Mouse (Mus musculus) midbrain, embryonic 11.5 days (tissue): ENCODE data around the gene Sp1. TPM values are rescaled to one million over a fixed set of nuclear protein-coding genes. Genes with fewer than 3 reads are reported as not detected.
A peak's percentile ranks its signal among the peaks of the same experiment; 100 is the strongest.

ENCODE experiments used
- ATAC-seq: fragments of 200-750 bp; cut with Nextera tagmentation; 2 replicates; pipeline ENCODE4 v1.8.0; 2017; ENCODE audit warnings: moderate TSS enrichment, moderate library complexity; ENCODE audit not compliant: low FRiP score
- DNase-seq: peaks from one replicate; pipeline ENCODE4 v3.0.0; 2015; ENCODE audit warnings: low spot score; ENCODE audit errors: missing footprints
- H3K27ac ChIP-seq: fragments of 300-500 bp; sonication (generic); 2 replicates; pipeline ENCODE4 v1.5.1; 2014; ENCODE audit warnings: low read depth, low read length
- H3K27me3 ChIP-seq: fragments of 300-500 bp; sonication (generic); 2 replicates; pipeline ENCODE4 v1.6.1; 2014; ENCODE audit warnings: mild to moderate bottlenecking, low read length, moderate library complexity, mixed read lengths; ENCODE audit not compliant: control insufficient read depth, insufficient read depth
- H3K36me3 ChIP-seq: fragments of 300-500 bp; sonication (generic); 2 replicates; pipeline ENCODE4 v1.6.1; 2014; ENCODE audit warnings: mild to moderate bottlenecking, low read length, moderate library complexity, mixed read lengths; ENCODE audit not compliant: control insufficient read depth, insufficient read depth
- H3K4me1 ChIP-seq: fragments of 300-500 bp; sonication (generic); 2 replicates; pipeline ENCODE4 v1.6.1; 2014; ENCODE audit warnings: low read length; ENCODE audit not compliant: control insufficient read depth, insufficient read depth
- H3K4me2 ChIP-seq: fragments of 300-500 bp; sonication (generic); 2 replicates; pipeline ENCODE4 v1.6.1; 2014; ENCODE audit warnings: mild to moderate bottlenecking, moderate library complexity
- H3K4me3 ChIP-seq: fragments of 300-500 bp; sonication (generic); 2 replicates; pipeline ENCODE4 v1.5.1; 2014; ENCODE audit warnings: low read depth, low read length
- H3K9ac ChIP-seq: fragments of 300-500 bp; sonication (generic); 2 replicates; pipeline ENCODE4 v1.6.1; 2014; ENCODE audit warnings: low read length
- H3K9me3 ChIP-seq: fragments of 300-500 bp; sonication (generic); 2 replicates; pipeline ENCODE4 v1.6.1; 2016; ENCODE audit warnings: low read length; ENCODE audit not compliant: control insufficient read depth
- WGBS: fragments of 180-500 bp; shearing (Covaris S2); extraction: QIAGEN DNeasy Blood & Tissue Kit; methylation state at CpG from one replicate; pipeline ENCODE4 v1.1.7; 2014; 5-methylcytosine and 5-hydroxymethylcytosine counted together
- polyA plus RNA-seq: library from polyadenylated mRNA; unstranded; fragments of >200 nt; fragmentation: Nextera tagmentation; extraction: Ambion mirVana; gene quantifications from 2 replicates; pipeline ENCODE4 v1.2.1, GENCODE M21; 2014

Sp1 gene
- polyA plus RNA-seq, 1 experiment from 2014 or later, result 11.2 TPM

GRCm38 (mm10) chr15:102459847-102460246 lies 53.9 kb downstream of the Sp1 start:
- Histone ChIP-seq H3K4me2 (peak overlapping the region; percentile 52), H3K27ac (no peak overlapping the region), H3K36me3 (no peaks in the 10 kb centered on the region), H3K9ac (no peak overlapping the region), H3K4me1 (peaks cover 6% of the 10 kb centered on the region; the same call in 1 of the 2 replicates), H3K4me3 (no peak overlapping the region), H3K9me3 (no peaks in the 10 kb centered on the region), H3K27me3 (no peaks in the 10 kb centered on the region)
- DNase-seq (no peak), ATAC-seq (no peak)
- 73% methylated on average over 5 of the region's 5 CpGs for WGBS

- WGBS, result 80% methylated on average over 12 of the region's 12 CpGs
- H3K4me1 ChIP-seq, result peaks cover 6% of the 10 kb centered on the region; the same call in 1 of the 2 replicates
- no peaks in the 10 kb centered on the region for H3K27me3 ChIP-seq
- H3K9me3 ChIP-seq, result no peaks in the 10 kb centered on the region
- no peak overlapping the region for H3K4me3 ChIP-seq
- no peak overlapping the region for H3K27ac ChIP-seq
- DNase-seq, result no peak
- no peak overlapping the region for H3K9ac ChIP-seq
- ATAC-seq, result no peak
- no peak overlapping the region for H3K4me2 ChIP-seq
- no peaks in the 10 kb centered on the region for H3K36me3 ChIP-seq
Measured at GRCm38 (mm10) chr15:102460409-102460808, 54.5 kb downstream of the Sp1 start.

GRCm38 (mm10) chr15:102460971-102461370 lies 55.0 kb downstream of the Sp1 start:
- 79% methylated on average over 4 of the region's 4 CpGs for WGBS
- no peak for ATAC-seq
- Histone ChIP-seq H3K4me3 (no peak overlapping the region), H3K27me3 (no peaks in the 10 kb centered on the region), H3K9ac (no peak overlapping the region), H3K4me2 (no peak overlapping the region), H3K27ac (no peak overlapping the region), H3K36me3 (no peaks in the 10 kb centered on the region), H3K4me1 (peaks cover 6% of the 10 kb centered on the region; the same call in 1 of the 2 replicates), H3K9me3 (no peaks in the 10 kb centered on the region)
- DNase-seq, result no peak

GRCm38 (mm10) chr15:102461430-102462075 lies 55.6 kb downstream of the Sp1 start:
- Histone ChIP-seq H3K27me3 (no peaks in the 10 kb centered on the region), H3K36me3 (no peaks in the 10 kb centered on the region)
- 87% methylated on average over 9 of the region's 9 CpGs for WGBS

DNA sequence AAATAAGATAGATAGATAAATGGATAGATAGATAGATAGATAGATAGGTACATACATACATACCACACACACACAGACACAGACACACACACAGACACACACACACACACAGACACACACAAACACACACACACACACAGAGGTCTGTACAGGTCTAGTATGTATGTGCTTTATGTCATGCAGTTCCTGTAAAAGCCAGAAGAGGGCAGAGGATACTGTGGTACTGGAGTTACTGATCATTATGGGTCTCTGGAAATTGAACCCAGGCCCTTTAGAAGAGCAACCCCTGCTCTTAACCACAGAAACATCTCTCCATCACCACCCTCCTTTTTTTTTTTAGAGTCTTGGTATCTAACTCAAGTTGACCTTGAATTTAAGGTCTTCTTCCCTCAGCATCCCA lies 57.7 kb downstream of the Sp1 start:
- ATAC-seq (no peak), DNase-seq (no peak)
- H3K27ac ChIP-seq, result no peak overlapping the region
- H3K9ac ChIP-seq, result no peak overlapping the region
- H3K36me3 ChIP-seq, result no peaks in the 10 kb centered on the region
- no peaks in the 10 kb centered on the region for H3K27me3 ChIP-seq
- H3K9me3 ChIP-seq, result no peaks in the 10 kb centered on the region
- H3K4me3 ChIP-seq, result no peak overlapping the region
- H3K4me1 ChIP-seq, result peaks cover 4% of the 10 kb centered on the region; the same call in 1 of the 2 replicates
- H3K4me2 ChIP-seq, result no peak overlapping the region

More at GRCm38 (mm10) chr15:102461430-102462075, 55.6 kb downstream of the Sp1 start:
- ATAC-seq (no peak), DNase-seq (no peak)
- H3K4me1 ChIP-seq, result peaks cover 6% of the 10 kb centered on the region; the same call in 1 of the 2 replicates
- H3K9ac ChIP-seq, result no peak overlapping the region
- no peak overlapping the region for H3K4me2 ChIP-seq
- no peak overlapping the region for H3K4me3 ChIP-seq
- H3K9me3 ChIP-seq, result no peaks in the 10 kb centered on the region
- no peak overlapping the region for H3K27ac ChIP-seq

GRCm38 (mm10) chr15:102468675-102469370 lies 62.9 kb downstream of the Sp1 start:
- no peak overlapping the region for H3K4me2 ChIP-seq
- no peak for ATAC-seq
- H3K36me3 ChIP-seq, result no peaks in the 10 kb centered on the region
- no peaks in the 10 kb centered on the region for H3K9me3 ChIP-seq
- 96% methylated on average over 9 of the region's 9 CpGs for WGBS
- no peak for DNase-seq
- H3K9ac ChIP-seq, result no peak overlapping the region
- H3K4me1 ChIP-seq, result peaks cover 6% of the 10 kb centered on the region; the same call in 1 of the 2 replicates
- no peak overlapping the region for H3K27ac ChIP-seq
- no peaks in the 10 kb centered on the region for H3K27me3 ChIP-seq
- no peak overlapping the region for H3K4me3 ChIP-seq

GRCm38 (mm10) chr15:102470183-102470604 lies 64.3 kb downstream of the Sp1 start, which contains the start of gene Pcbp2:
Gene Pcbp2, plus strand, starts transcription at chr15:102470539.
- Histone ChIP-seq H3K36me3 (peaks cover 10% of the 10 kb centered on the region), H3K4me2 (peak within 1 kb of the TSS; percentile 63), H3K27ac (peak within 1 kb of the TSS; percentile 97), H3K4me1 (peaks cover 6% of the 10 kb centered on the region; the same call in 1 of the 2 replicates), H3K9me3 (no peaks in the 10 kb centered on the region), H3K9ac (peak within 1 kb of the TSS; percentile 94), H3K27me3 (no peaks in the 10 kb centered on the region), H3K4me3 (peak within 1 kb of the TSS; percentile 89)
- ATAC-seq (peak; percentile 98), DNase-seq (peak; percentile 98)
- under 1% methylated on average over 29 of the region's 40 CpGs for WGBS

DNA sequence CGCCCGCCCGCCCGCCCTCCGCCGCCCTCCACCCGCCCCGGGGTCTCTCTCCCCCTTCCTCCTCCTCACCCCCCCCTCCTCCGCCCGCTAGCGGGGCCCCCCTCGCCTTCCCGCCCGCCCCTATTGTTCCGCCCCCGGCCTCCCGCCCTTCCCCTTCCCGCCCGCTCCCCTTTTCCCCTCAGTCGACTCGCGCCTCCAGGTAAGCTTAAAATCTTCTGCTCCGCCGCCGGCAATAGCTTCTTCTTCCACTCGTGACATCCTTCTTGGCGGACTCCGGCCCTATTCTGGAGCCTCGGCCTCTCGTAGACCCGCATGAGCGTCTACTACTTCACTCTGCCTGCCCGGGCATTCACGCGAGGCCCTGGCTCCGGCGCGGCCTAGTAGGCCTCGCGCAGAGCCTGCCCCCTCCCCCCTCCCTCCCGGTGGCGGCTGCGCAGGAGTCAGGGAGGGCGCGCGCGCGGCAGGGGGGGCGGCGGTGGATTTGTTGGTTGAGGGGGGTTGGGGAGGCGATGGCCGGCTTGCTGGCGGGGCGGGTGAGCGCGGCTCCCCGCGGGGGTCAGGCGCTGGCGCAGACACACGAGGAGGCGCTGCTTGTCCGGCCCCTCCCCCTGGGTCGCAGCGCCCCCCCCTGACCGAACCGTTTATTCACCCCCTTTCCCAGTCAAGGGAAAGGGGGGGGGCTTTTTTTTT lies 64.8 kb downstream of the Sp1 start:
- Histone ChIP-seq H3K36me3 (peaks cover 12% of the 10 kb centered on the region), H3K27me3 (no peaks in the 10 kb centered on the region), H3K9me3 (no peaks in the 10 kb centered on the region), H3K27ac (peak overlapping the region; percentile 97), H3K9ac (peak overlapping the region; percentile 94), H3K4me1 (peaks cover 6% of the 10 kb centered on the region; the same call in 1 of the 2 replicates), H3K4me3 (peak overlapping the region; percentile 89), H3K4me2 (peak overlapping the region; percentile 63)
- under 1% methylated on average over 41 of the region's 67 CpGs for WGBS
- peak; percentile 76 for ATAC-seq
- peak; percentile 98 for DNase-seq
